Mouse (Mus musculus): Measurements from ENCODE around the gene Arf1. TPM values are rescaled to one million over a fixed set of nuclear protein-coding genes. Genes with fewer than 3 reads are reported as not detected.
A peak's percentile ranks its signal among the peaks of the same experiment; 100 is the strongest.

The Arf1 gene
- polyA plus RNA-seq, 1 experiment: 10.0 TPM

DNA sequence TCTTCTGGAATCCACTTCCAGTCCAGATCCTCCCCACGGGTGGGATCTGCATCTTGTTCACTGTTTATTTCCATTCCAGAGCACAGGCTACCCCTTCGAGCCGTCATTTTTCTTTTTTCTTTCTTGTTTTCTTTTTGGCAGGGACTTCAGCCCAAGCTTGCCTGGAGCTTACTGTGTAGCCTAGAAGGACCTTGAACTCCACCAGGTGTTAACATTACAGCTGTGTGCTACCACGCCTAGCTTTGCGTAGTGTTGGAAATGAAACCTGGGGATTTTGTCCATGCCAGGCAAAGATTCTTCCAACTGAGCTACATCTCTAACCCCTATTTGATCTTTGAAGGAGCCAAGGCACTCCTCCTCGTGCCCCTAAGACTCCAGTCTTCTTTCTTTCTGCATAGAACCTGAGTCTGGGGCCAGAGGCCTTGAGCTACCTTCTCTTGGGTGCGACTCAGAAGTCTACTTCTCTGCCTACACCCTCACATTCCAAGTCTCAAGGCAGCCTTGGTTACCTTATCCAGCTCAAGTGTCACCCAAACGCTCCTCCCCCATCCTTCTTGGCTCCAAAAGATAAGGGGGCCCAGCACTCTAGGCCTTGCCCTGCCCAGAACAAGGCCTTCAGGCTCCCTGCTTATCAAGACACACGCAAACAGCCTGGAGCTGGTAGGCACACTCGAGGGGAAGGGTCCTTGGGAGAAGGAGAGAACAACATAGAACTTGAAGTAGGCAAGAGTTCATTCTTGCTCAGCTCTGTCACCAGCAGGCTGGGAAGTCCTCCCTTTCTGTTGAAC lies 32.8 kb upstream of the Arf1 start:
- peak; percentile 79 for TF ChIP-seq TAL1 (IDR thresholded peaks at IDR 0.05; ENCODE audit: low read length)
- TF ChIP-seq GATA1 (IDR thresholded peaks at IDR 0.05; ENCODE audit: low read length): peak; percentile 91
- Histone ChIP-seq H3K4me3 (replicated peaks) (peak overlapping the region; percentile 52), H3K9me3 (ENCODE audit: control insufficient read depth, low read length) (peaks cover 7% of the 10 kb centered on the region; the same call in 1 of the 2 replicates), H3K27me3 (ENCODE audit: control insufficient read depth) (peaks cover 72% of the 10 kb centered on the region), H3K4me1 (ENCODE audit: control insufficient read depth) (peaks cover 65% of the 10 kb centered on the region), H3K36me3 (ENCODE audit: control insufficient read depth) (no peaks in the 10 kb centered on the region)

DNA sequence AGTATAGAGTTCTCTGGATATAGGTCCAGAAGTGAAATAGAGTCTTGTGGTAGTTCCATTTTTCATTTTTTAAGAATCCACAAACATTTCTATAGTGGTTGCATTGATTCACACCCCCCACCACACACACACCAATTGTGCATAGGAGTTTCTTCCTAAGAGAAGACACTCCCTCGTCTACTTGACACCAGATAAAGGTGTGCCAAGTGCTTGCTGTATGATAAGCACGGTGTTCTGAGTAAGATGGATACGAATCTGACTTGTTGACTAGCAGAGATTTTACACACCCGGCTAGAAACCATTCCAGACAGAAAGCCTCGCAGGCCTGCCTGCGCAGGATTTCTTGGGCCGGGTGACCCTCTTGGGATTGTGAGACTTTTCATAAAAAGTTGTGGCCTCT lies 31.6 kb upstream of the Arf1 start:
- Histone ChIP-seq H3K4me1 (ENCODE audit: control insufficient read depth) (peaks cover 62% of the 10 kb centered on the region), H3K9me3 (ENCODE audit: control insufficient read depth, low read length) (peaks cover 7% of the 10 kb centered on the region; the same call in 1 of the 2 replicates), H3K27me3 (ENCODE audit: control insufficient read depth) (peaks cover 72% of the 10 kb centered on the region), H3K4me3 (replicated peaks) (no peak overlapping the region), H3K36me3 (ENCODE audit: control insufficient read depth) (no peaks in the 10 kb centered on the region)
- TF ChIP-seq TAL1 (IDR thresholded peaks at IDR 0.05; ENCODE audit: low read length): peak; percentile 29; the same call in 2 of the 3 replicates
- TF ChIP-seq GATA1 (IDR thresholded peaks at IDR 0.05; ENCODE audit: low read length): peak; percentile 37; the same call in 1 of the 2 replicates

DNA sequence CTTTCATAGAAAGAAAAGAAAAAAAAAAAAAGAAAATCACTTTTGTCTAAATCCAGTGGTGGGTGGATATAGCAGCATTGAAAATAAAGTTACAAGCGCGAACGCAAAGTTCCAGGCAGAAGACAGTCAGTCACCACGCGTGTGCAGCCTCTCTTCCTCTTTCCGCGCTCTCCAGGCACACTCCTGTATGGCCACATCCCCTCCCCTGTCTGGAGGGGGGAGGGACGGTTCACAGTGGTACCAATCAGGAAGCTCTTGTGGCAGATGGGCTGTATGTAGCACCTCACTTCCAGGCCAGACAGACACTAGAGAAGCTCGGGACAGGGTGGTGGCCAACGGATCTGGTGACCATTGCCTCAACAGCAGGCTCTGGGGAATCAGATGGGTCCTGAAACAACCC lies 20.0 kb upstream of the Arf1 start:
- Histone ChIP-seq H3K36me3 (ENCODE audit: control insufficient read depth) (no peaks in the 10 kb centered on the region), H3K9me3 (ENCODE audit: control insufficient read depth, low read length) (peaks cover 3% of the 10 kb centered on the region; the same call in 1 of the 2 replicates), H3K27me3 (ENCODE audit: control insufficient read depth) (peaks cover 98% of the 10 kb centered on the region), H3K4me1 (ENCODE audit: control insufficient read depth) (peaks cover 7% of the 10 kb centered on the region), H3K4me3 (replicated peaks) (no peak overlapping the region)
- TF ChIP-seq GATA1 (IDR thresholded peaks at IDR 0.05; ENCODE audit: low read length) (no peak), TAL1 (IDR thresholded peaks at IDR 0.05; ENCODE audit: low read length) (no peak)

DNA sequence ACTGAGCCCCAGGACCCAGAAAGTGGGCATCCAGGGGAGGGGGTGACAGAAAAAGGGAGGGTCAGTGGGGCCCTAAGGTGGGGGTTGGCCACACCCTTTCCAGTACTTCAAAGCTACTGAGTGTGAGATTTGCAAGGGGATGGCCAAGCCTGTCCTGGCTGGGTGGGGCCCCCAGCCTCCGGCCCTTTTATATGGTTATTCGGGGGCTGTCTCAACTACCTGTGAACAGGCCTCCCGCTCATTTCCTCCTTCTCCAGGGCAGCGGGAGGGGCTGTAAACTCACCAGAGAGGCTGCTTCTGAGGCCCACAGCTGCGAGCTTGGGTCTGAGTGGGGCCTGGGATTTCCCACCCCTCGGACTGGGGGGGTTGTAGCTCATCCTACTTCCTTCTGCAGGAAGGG lies 15.8 kb upstream of the Arf1 start:
- H3K4me1 ChIP-seq (ENCODE audit: control insufficient read depth): peaks cover 2% of the 10 kb centered on the region
- no peaks in the 10 kb centered on the region for H3K36me3 ChIP-seq (ENCODE audit: control insufficient read depth)
- H3K4me3 ChIP-seq (replicated peaks): no peak overlapping the region
- H3K27me3 ChIP-seq (ENCODE audit: control insufficient read depth): peaks cover 98% of the 10 kb centered on the region
- TF ChIP-seq GATA1 (IDR thresholded peaks at IDR 0.05; ENCODE audit: low read length) (no peak), TAL1 (IDR thresholded peaks at IDR 0.05; ENCODE audit: low read length) (no peak)
- no peaks in the 10 kb centered on the region for H3K9me3 ChIP-seq (ENCODE audit: control insufficient read depth, low read length)

DNA sequence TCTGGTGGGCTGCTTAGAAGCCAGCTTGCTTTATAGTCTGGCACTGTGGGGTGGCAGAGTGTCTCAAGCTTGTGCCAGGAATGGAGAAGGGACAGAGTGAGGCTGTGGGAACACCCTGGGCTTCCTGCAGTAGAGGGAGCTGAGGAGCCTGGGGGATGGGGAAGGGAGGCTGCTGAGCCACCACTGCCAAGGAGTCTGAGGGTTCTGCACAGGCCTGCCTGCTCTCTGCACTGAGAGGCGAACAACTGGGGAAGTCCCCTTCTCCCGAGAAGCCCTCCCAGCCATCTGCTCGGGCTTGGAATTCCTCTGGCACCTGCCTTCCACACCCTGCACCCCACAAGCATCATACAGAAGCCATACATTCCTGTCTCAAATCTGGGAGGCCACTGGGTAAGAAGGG lies 13.8 kb upstream of the Arf1 start:
- Histone ChIP-seq H3K4me1 (ENCODE audit: control insufficient read depth) (peaks cover 2% of the 10 kb centered on the region), H3K9me3 (ENCODE audit: control insufficient read depth, low read length) (no peaks in the 10 kb centered on the region), H3K27me3 (ENCODE audit: control insufficient read depth) (peaks cover 89% of the 10 kb centered on the region), H3K36me3 (ENCODE audit: control insufficient read depth) (no peaks in the 10 kb centered on the region), H3K4me3 (replicated peaks) (no peak overlapping the region)
- no peak for TF ChIP-seq TAL1 (IDR thresholded peaks at IDR 0.05; ENCODE audit: low read length)
- TF ChIP-seq GATA1 (IDR thresholded peaks at IDR 0.05; ENCODE audit: low read length): no peak

DNA sequence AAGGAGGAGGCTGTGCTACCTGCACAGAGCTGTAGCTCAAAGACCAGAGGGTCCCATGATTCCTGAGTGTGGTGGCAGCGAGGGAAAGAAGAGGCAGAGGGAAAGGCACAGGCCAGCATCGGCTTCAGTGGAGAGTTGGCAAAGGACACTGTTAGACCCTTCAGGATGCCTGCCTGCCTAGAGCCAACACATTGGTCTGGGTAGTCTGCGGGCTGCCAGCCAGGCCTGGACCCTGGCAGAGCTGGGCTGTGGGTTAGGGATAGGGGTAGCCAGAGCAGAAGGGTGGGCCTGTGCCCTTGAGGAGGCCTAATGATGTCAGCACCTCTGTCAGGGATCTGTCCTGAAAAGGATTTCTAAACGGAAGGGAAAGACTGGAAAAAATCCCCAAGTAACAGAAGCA lies 11.7 kb upstream of the Arf1 start:
- no peak for TF ChIP-seq GATA1 (IDR thresholded peaks at IDR 0.05; ENCODE audit: low read length)
- no peak for TF ChIP-seq TAL1 (IDR thresholded peaks at IDR 0.05; ENCODE audit: low read length)
- Histone ChIP-seq H3K4me3 (replicated peaks) (no peak overlapping the region), H3K4me1 (ENCODE audit: control insufficient read depth) (peaks cover 2% of the 10 kb centered on the region), H3K9me3 (ENCODE audit: control insufficient read depth, low read length) (no peaks in the 10 kb centered on the region), H3K36me3 (ENCODE audit: control insufficient read depth) (no peaks in the 10 kb centered on the region), H3K27me3 (ENCODE audit: control insufficient read depth) (peaks cover 78% of the 10 kb centered on the region)

DNA sequence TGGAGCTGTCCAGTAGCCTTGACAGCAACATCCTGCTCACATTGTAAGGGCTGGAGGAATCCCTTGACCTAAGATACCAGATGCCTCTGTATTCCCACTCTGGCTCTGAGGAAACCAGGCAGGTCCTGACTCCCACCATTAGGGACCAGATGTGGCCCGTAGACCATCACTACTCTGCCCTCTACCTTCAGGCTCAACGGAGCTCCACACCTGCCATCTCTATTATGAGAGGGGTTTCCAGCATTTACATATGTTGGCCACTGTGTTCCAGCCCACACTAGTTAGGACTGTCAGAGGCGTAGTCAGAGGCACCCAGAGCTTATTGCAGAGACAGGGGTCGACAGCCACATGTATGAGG lies 11.3 kb upstream of the Arf1 start:
- TF ChIP-seq TAL1 (IDR thresholded peaks at IDR 0.05; ENCODE audit: low read length) (no peak), GATA1 (IDR thresholded peaks at IDR 0.05; ENCODE audit: low read length) (no peak)
- peaks cover 2% of the 10 kb centered on the region for H3K4me1 ChIP-seq (ENCODE audit: control insufficient read depth)
- peaks cover 77% of the 10 kb centered on the region for H3K27me3 ChIP-seq (ENCODE audit: control insufficient read depth)
- H3K4me3 ChIP-seq (replicated peaks): no peak overlapping the region
- H3K36me3 ChIP-seq (ENCODE audit: control insufficient read depth): no peaks in the 10 kb centered on the region
- no peaks in the 10 kb centered on the region for H3K9me3 ChIP-seq (ENCODE audit: control insufficient read depth, low read length)

DNA sequence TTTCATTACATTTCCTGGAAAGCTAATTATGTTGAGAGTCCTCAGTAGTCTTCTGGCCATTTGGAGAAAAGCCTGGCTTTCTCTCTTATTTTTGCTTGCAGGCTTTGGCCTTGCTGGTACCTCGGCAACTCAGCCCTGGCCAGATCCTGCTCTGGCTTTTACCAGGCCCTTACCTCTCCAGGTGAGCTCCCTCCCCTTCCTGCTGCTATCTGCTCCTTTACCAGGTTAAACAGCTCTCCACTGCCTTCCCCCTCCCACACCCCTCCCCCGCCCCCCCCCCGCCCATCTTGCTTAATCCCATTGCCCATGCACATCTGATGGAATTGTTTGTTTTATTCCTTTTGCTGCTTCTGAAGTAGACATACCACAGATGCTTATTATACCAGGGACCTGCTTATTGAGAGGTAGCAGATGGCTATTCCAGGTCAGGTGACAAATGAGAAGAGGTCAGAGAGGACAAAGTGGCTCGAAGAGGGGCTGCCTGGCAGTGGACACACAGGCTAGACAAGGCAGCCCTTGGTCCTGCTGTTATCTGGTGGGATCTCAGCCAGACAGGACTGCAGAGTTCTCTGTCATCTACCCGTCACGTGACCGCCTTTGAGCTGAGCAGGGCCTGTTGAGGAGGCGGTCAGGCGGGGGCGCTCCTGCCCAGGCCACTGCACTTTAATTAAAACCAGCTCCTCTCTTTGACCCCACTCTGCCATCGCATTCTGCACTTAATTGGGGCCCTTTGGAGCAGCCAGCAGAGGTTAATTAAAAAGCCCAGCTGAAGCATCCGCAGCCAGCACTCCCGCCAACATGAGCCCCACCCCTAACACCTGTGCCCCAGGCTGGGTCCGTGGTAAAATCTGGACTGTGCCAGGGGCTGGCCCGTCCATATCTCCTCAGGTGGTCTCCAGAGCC lies 10.7 kb upstream of the Arf1 start:
- no peaks in the 10 kb centered on the region for H3K9me3 ChIP-seq (ENCODE audit: control insufficient read depth, low read length)
- H3K4me1 ChIP-seq (ENCODE audit: control insufficient read depth): peaks cover 2% of the 10 kb centered on the region
- TF ChIP-seq GATA1 (IDR thresholded peaks at IDR 0.05; ENCODE audit: low read length): no peak; the same call in 1 of the 2 replicates
- no peak for TF ChIP-seq TAL1 (IDR thresholded peaks at IDR 0.05; ENCODE audit: low read length)
- no peak overlapping the region for H3K4me3 ChIP-seq (replicated peaks)
- H3K36me3 ChIP-seq (ENCODE audit: control insufficient read depth): no peaks in the 10 kb centered on the region
- H3K27me3 ChIP-seq (ENCODE audit: control insufficient read depth): peaks cover 71% of the 10 kb centered on the region

DNA sequence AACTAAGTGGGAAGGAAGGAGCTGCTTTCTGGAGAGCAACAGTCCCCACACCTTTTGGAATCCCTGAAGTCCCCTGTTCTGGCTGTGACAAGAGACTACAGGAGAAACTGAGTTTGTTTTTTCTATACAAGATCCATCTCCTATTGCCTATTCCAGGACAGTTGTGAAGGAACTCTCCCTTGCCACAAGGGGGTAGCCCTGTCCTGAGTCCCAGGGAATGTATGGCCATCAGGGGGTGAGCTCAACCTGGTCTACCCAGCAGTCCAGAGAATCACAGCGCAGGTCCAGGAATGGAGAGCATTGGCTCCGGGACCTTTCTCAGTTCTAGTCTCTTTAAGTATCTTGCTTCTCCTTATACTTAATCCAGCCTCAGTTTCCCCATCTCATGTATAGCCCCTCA lies 4.7 kb upstream of the Arf1 start:
- Histone ChIP-seq H3K36me3 (ENCODE audit: control insufficient read depth) (no peaks in the 10 kb centered on the region), H3K9me3 (ENCODE audit: control insufficient read depth, low read length) (no peaks in the 10 kb centered on the region), H3K27me3 (ENCODE audit: control insufficient read depth) (peaks cover 29% of the 10 kb centered on the region), H3K4me3 (replicated peaks) (no peak overlapping the region), H3K4me1 (ENCODE audit: control insufficient read depth) (peaks cover 18% of the 10 kb centered on the region)
- no peak for TF ChIP-seq TAL1 (IDR thresholded peaks at IDR 0.05; ENCODE audit: low read length)
- no peak for TF ChIP-seq GATA1 (IDR thresholded peaks at IDR 0.05; ENCODE audit: low read length)

Measured in erythroblast, embryonic 14.5 days (primary cell).